Mouse (Mus musculus) midbrain, embryonic 10.5 days (tissue): ENCODE results near the gene Sept10. TPM values are rescaled to one million over a fixed set of nuclear protein-coding genes. Genes with fewer than 3 reads are reported as not detected.
A peak's percentile ranks its signal among the peaks of the same experiment; 100 is the strongest.
"Not testable (repeated sequence)": the region's sequence is repeated elsewhere in the genome, so short reads cannot be mapped to it uniquely, and the experiment has no call there.

Experiments
- DNase-seq: peaks from one replicate; pipeline ENCODE4 v3.0.0-alpha.2; 2017; ENCODE audit warnings: low spot score
- H3K27ac ChIP-seq: fragments of 300-500 bp; sonication (generic); replicated peaks from 2 replicates; pipeline ENCODE4 v1.5.1; 2016; ENCODE audit warnings: mild to moderate bottlenecking
- H3K27me3 ChIP-seq: fragments of 300-500 bp; sonication (generic); 2 replicates; pipeline ENCODE4 v1.6.1; 2016; ENCODE audit warnings: low read depth, mild to moderate bottlenecking; ENCODE audit not compliant: poor library complexity, severe bottlenecking
- H3K36me3 ChIP-seq: fragments of 300-500 bp; sonication (generic); 2 replicates; pipeline ENCODE4 v1.6.1; 2016; ENCODE audit warnings: mild to moderate bottlenecking, moderate library complexity
- H3K4me1 ChIP-seq: fragments of 300-500 bp; sonication (generic); 2 replicates; pipeline ENCODE4 v1.6.1; 2016
- H3K4me3 ChIP-seq: fragments of 300-500 bp; sonication (generic); 2 replicates; pipeline ENCODE4 v1.5.1; 2016; ENCODE audit warnings: mild to moderate bottlenecking, moderate library complexity
- H3K9me3 ChIP-seq: fragments of 300-500 bp; sonication (generic); replicated peaks from 2 replicates; pipeline ENCODE4 v1.6.1; 2016; ENCODE audit warnings: mild to moderate bottlenecking
- WGBS: fragments of 180-500 bp; shearing (Covaris S2); methylation state at CpG from one replicate; pipeline ENCODE4 v1.1.7; 2016; 5-methylcytosine and 5-hydroxymethylcytosine counted together
- polyA plus RNA-seq: library from polyadenylated mRNA; unstranded; fragments of >200 nt; fragmentation: Nextera tagmentation; extraction: Ambion mirVana; gene quantifications from 2 replicates; pipeline ENCODE4 v1.2.1, GENCODE M21; 2016

Gene Sept10
- polyA plus RNA-seq, 1 experiment from 2014 or later = 27.7 TPM

DNA sequence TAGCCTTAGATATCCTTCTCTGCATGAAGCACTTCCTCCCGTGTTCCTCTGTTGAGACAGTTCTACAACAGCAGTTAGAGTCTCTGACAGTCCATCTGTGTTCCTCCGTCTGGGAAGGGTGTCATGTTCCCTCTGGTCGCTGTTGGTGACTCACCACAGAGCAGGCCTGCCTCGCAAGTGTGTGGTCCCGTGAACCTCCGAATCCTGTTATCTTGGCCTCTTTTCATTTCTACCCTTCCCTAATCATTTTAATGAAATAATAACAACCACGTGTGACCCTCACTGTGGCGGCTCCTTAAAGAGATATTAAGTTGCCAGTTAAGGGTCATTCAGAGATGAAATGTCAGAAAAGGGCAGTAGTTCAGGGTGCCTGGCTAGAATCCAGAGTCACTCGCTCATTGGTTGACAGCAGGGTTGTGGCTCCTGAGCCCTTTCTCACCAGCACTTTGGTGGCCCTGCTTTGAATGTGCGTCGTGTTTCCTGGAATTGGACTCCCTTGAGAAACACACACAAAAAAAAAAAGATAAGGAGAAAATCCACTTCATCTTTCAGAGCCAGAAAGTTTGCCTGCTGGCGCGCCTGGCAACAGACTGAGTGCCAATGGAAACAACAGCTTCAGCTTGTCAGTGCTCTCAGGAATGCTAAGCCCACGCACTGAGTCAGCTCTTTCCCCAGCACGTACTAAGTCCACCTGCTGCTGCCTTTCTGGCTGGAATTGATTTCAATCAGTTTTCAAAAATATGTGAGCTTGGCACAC lies 106.9 kb downstream of the Sept10 start:
- no peaks in the 10 kb centered on the region for H3K4me1 ChIP-seq
- H3K4me3 ChIP-seq = no peak overlapping the region
- WGBS = 66% methylated on average over 15 of the region's 15 CpGs
- no peaks in the 10 kb centered on the region for H3K27me3 ChIP-seq
- DNase-seq = no peak
- no peaks in the 10 kb centered on the region for H3K9me3 ChIP-seq
- H3K27ac ChIP-seq = no peak overlapping the region
- no peaks in the 10 kb centered on the region for H3K36me3 ChIP-seq

DNA sequence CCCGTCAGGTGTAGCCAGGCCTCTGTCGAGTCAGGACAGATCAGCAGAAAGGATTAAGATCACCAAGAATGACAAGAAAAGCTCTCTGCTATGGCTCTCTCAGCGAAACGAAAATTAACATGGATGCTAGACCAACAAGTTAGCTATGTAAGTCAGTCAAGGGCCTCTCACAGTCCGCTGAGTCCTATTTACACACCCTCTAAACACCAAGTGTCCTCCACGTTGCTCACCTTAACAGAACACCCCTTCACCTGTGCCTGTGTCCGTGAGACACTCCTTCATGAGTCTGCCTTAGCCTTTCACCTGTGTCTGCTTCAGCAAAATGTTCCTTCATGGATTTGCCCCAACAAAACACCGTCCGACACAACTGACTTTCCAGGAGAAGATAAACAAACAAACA lies 108.3 kb downstream of the Sept10 start:
- Histone ChIP-seq H3K27ac (no peak overlapping the region), H3K27me3 (no peaks in the 10 kb centered on the region), H3K4me3 (no peak overlapping the region), H3K9me3 (no peaks in the 10 kb centered on the region), H3K4me1 (no peaks in the 10 kb centered on the region), H3K36me3 (no peaks in the 10 kb centered on the region)
- WGBS = 87% methylated on average over 9 of the region's 9 CpGs
- DNase-seq = no peak

DNA sequence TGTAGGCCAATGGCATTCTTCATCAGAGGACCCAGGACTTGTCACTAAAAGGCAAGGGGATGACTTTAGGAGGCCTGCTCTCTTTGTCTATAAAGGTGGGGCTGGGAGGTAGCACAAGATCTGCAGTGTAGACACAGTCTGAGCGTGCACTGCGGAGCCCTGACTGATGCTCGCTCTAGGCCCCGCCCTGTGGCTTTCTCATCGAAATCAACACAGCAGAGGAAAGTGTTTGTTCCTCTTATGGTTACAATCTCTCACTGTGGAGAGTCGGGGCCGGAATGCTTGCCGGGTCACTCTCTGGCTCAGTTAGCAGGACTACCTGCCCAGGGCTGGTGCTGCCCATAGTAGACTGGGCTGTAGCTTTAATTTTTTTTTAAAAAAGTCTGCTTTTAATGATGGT lies 108.9 kb downstream of the Sept10 start:
- no peak for DNase-seq
- Histone ChIP-seq H3K9me3 (no peaks in the 10 kb centered on the region), H3K4me3 (no peak overlapping the region), H3K27me3 (no peaks in the 10 kb centered on the region), H3K36me3 (no peaks in the 10 kb centered on the region), H3K4me1 (no peaks in the 10 kb centered on the region), H3K27ac (no peak overlapping the region)
- 93% methylated on average over 8 of the region's 8 CpGs for WGBS

DNA sequence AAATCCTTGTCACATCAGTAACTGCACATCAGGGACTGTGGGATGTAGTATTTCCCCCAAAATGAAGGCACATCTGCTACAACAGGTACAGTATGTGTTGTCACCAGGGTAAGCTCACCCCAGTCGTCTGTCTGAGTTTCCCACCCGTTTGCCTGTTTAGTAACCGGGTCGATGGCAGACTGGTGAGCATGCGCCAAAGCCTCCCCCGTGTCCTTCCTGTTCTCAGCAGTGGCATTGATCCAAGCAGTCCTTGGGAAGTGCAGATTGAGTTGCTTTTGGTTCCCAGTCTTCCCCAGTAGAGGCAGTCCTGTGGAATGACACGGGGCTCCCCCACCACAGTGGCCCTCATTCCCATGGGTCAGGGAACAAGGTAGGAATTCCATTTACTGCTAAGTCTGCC lies 111.3 kb downstream of the Sept10 start:
- H3K4me3 ChIP-seq = no peak overlapping the region
- no peak for DNase-seq
- no peaks in the 10 kb centered on the region for H3K9me3 ChIP-seq
- no peak overlapping the region for H3K27ac ChIP-seq
- WGBS = 91% methylated on average over 7 of the region's 7 CpGs
- no peaks in the 10 kb centered on the region for H3K4me1 ChIP-seq
- no peaks in the 10 kb centered on the region for H3K36me3 ChIP-seq
- H3K27me3 ChIP-seq = no peaks in the 10 kb centered on the region

DNA sequence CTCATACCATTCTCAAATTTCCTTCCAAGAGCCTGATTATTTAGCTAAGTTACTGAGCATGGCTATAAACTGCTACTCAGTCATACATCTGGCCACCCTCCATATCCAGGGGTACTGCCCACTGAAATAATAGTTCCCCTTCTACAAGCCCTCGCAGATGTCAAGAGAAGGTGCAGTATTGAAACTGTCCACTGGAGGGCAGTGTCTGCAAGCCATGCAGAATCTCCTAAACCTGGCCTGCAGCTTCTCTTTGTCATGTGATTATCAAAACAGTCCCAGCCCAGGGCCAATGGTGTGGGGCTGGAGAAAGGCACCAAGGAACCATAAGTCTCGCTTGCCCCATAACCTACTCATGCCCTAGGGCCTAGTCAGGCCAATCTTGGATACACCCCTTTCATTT lies 112.6 kb downstream of the Sept10 start:
- no peaks in the 10 kb centered on the region for H3K4me1 ChIP-seq
- no peaks in the 10 kb centered on the region for H3K36me3 ChIP-seq
- 51% methylated on average over 2 of the region's 2 CpGs for WGBS
- H3K27me3 ChIP-seq = no peaks in the 10 kb centered on the region
- no peaks in the 10 kb centered on the region for H3K9me3 ChIP-seq
- DNase-seq = peak; percentile 70
- H3K4me3 ChIP-seq = no peak overlapping the region
- no peak overlapping the region for H3K27ac ChIP-seq

DNA sequence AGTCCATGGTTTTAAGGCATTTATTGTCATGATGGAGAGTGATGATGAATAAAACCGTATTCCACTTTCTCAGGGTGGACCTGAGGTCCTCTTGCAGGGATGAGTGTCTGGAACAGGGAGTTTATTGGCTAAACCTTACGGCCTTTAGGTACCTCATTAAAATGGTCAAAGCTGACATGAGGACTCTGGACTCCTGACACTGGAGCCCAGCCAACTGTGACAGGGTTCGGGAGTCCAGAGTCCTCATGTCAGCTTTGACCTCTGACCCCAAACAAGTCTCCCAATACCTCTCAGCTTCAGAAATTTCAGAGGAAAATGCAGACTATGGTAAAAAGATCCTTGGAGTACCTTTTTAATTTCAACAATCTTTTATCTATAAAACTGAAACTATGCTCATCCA lies 115.0 kb downstream of the Sept10 start:
- H3K9me3 ChIP-seq = no peaks in the 10 kb centered on the region
- no peaks in the 10 kb centered on the region for H3K27me3 ChIP-seq
- 82% methylated on average over 3 of the region's 3 CpGs for WGBS
- no peaks in the 10 kb centered on the region for H3K4me1 ChIP-seq
- H3K27ac ChIP-seq = no peak overlapping the region
- H3K4me3 ChIP-seq = no peak overlapping the region
- no peaks in the 10 kb centered on the region for H3K36me3 ChIP-seq
- no peak for DNase-seq

DNA sequence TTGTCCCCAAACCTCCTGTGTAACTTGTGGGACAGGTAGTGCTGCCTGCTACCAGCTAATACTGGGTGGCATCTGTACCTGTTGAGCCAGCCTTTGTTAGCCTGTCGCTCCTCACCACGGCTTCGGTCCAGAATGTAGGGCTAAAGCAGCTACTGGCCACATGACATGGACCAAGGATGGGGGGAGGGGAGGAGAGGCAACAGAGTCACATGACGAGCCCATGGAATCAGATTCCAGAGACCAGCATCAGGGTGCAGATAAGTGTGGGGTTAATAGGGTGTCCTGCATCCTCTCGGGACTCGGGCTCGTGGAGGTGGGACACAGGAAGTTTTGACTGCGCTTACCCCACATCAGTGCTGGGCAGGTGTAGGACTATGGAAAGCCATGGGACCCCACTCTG lies 115.8 kb downstream of the Sept10 start:
- WGBS = 87% methylated on average over 8 of the region's 8 CpGs
- no peaks in the 10 kb centered on the region for H3K36me3 ChIP-seq
- H3K4me1 ChIP-seq = no peaks in the 10 kb centered on the region
- no peaks in the 10 kb centered on the region for H3K27me3 ChIP-seq
- no peak overlapping the region for H3K4me3 ChIP-seq
- H3K9me3 ChIP-seq = no peaks in the 10 kb centered on the region
- H3K27ac ChIP-seq = no peak overlapping the region; the same call in 1 of the 2 replicates
- no peak for DNase-seq

DNA sequence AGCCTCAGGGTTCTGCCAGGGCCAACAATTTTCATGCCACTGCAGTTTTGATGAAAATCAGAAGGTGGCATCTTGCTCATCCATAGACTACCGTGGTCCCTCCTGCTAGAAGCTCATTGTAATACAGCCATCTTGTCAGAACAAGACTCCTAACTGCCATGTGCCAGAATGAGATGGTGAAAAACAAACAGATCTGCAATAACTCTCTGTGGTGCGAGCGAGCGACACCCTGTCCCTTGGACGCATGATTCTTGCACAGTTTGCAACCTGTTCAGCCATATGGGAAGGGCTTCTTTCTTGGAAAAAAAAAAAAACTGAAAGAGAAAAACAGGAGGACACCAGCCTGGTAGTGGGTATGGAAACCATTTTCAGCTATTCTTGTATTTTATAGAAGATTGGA lies 117.0 kb downstream of the Sept10 start:
- no peak for DNase-seq
- no peaks in the 10 kb centered on the region for H3K27me3 ChIP-seq
- H3K27ac ChIP-seq = no peak overlapping the region
- no peak overlapping the region for H3K4me3 ChIP-seq
- H3K9me3 ChIP-seq = no peaks in the 10 kb centered on the region
- 94% methylated on average over 5 of the region's 5 CpGs for WGBS
- H3K36me3 ChIP-seq = no peaks in the 10 kb centered on the region
- H3K4me1 ChIP-seq = no peaks in the 10 kb centered on the region

DNA sequence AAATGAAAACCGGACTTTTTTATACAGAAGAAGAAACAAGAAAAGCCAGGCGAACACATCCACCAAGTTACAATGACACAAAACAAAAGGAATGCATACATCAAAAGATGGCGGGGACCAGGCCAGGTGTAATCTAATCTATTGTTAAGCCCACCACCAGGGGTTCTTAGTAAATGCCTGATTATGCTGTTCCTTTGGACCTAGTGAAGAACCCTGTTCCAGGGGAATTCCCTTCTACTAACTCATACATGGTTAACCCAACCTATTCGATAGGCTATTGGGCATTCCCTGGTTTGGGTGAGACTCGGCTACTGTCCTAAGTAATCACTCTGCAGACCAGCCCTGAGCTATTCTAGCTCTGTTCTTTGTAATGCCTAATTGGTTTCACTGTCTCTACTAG lies 118.6 kb downstream of the Sept10 start:
- H3K4me3 ChIP-seq, H3K4me1 ChIP-seq, H3K27ac ChIP-seq, H3K27me3 ChIP-seq, H3K9me3 ChIP-seq, H3K36me3 ChIP-seq, DNase-seq: not testable (repeated sequence)
- 90% methylated on average over 5 of the region's 5 CpGs for WGBS

DNA sequence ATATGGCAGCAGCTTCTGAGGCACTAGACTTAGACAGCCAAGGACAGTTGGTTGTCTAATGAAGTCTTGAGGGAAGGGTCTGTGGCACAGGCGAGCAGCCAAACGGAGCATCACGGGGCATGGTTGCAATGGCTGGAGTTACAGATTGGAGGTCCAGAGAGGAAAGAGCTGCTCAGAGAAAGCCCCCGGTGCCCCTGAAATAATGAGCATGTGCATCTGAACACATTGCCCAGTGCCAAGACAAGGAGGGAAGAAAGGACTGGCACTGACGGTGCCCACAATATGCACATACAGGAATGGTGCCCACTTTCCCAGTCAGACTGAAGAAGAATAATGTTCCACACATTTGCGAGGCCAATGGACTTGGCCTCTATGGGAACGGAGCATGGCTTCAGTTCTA lies 129.7 kb downstream of the Sept10 start:
- Histone ChIP-seq H3K27ac (no peak overlapping the region), H3K36me3 (no peaks in the 10 kb centered on the region), H3K4me1 (peaks cover 35% of the 10 kb centered on the region), H3K9me3 (no peaks in the 10 kb centered on the region), H3K27me3 (no peaks in the 10 kb centered on the region), H3K4me3 (no peak overlapping the region)
- WGBS = 96% methylated on average over 7 of the region's 7 CpGs
- DNase-seq = no peak

Other genes with a start within 250 kb of the Sept10 start
- gene Sowahc, start 106 bp upstream of the Sept10 start, polyA plus RNA-seq = 13.3 and 15.7 TPM in 2 replicates
- 39.6 and 50.9 TPM in 2 replicates for gene P4ha1, start 101.4 kb upstream of the Sept10 start, polyA plus RNA-seq
- gene Gm10273, start 173.8 kb upstream of the Sept10 start, polyA plus RNA-seq = 11.5 and 14.1 TPM in 2 replicates
- not detected in 2 replicates for gene Pla2g12b, start 181.8 kb upstream of the Sept10 start, polyA plus RNA-seq
- 0.40 and 1.00 TPM in 2 replicates for gene Oit3, start 219.9 kb upstream of the Sept10 start, polyA plus RNA-seq